Mouse (Mus musculus) thymus, adult 2 months (tissue): ENCODE measurements at regions not wholly inside any gene's neighbourhood (a gene's known extent, or its start where the extent isn't known, plus 50 kb on each side); places are given as distances from the start of the nearest gene placed in this dataset.

Experiments used
- CTCF ChIP-seq: fragments of 200-500 bp; IDR thresholded peaks from 2 replicates; pipeline ENCODE4 v1.5.1; 2012; ENCODE audit warnings: mild to moderate bottlenecking, control low read depth, low read length, moderate library complexity, borderline replicate concordance; ENCODE audit not compliant: control insufficient read depth, poor library complexity, insufficient read depth; ENCODE audit errors: extremely low read depth
- POLR2A ChIP-seq: fragments of 200-500 bp; IDR thresholded peaks from 2 replicates; pipeline ENCODE4 v1.6.1; 2012; ENCODE audit warnings: mild to moderate bottlenecking, low read length, control low read depth, moderate library complexity; ENCODE audit not compliant: control insufficient read depth, poor library complexity, insufficient read depth; ENCODE audit errors: extremely low read depth

DNA sequence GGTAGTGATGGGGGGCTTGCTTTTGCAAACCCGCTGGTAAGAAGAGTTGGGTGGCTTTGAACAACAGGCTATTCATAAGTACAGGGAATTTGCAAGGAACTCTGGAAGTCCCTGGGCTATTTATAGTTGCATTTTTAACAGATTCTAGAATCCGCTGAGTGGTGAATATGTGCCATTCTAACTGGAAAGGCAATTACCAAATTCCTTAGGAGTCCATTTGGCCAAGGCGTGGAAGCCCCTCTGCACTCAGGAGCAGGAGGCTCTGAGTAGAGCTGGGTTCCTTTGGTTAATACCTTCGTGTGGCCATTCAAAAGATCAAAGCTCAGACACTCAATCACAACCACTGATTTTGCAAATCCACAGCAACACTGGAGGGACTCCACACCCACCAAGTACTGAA is 54.0 kb upstream of the Jdp2 start:
- TF ChIP-seq CTCF (no peak), POLR2A (no peak)
